8 mouse cellular contexts compared by ENCODE assay signal in the genomic region with DNA sequence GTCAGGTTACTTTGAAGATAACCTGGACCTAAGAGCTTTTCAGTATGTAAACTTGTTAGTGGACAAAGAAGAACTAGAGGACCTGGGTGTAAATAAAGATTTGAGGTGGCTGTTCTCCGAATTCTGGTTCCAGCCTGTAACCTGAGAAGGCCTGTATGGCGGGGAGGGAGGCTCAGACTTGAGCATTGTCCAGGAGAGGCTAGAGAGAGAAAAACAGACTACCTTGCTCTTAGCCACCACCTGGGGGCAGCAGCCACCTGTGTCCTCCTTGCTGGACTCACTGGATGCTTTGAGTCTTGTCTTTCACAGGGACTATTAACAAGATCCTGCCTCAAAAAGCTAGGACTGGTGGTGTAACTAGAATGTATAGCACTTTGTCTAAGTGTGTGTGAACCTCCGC. TPM values are rescaled to one million over a fixed set of nuclear protein-coding genes. Genes with fewer than 3 reads are reported as not detected.
DNase-seq lines count a peak whose midpoint lies in the region; ATAC-seq and TF ChIP-seq lines count a peak whose summit lies in the region.

No protein-coding gene starts in this region.

- no peak for TF ChIP-seq POLR2A in bone marrow, adult 2 months (IDR thresholded peaks at IDR 0.05; ENCODE audit: borderline replicate concordance, control insufficient read depth, low read depth, low read length)

- no peak overlapping the region for H3K4me2 ChIP-seq in neural tube, embryonic 11.5 days (ENCODE audit: low read depth)
- no peak overlapping the region for H3K4me2 ChIP-seq in forebrain, embryonic 16.5 days (ENCODE audit: low read length)
- H3K4me2 ChIP-seq in intestine, embryonic 15.5 days (replicated peaks), result no peak overlapping the region

- peak; percentile 69 for DNase-seq in neural tube, embryonic 11.5 days (ENCODE audit: low spot score)
- DNase-seq in neural tube, embryonic 10.5 days (ENCODE audit: extremely low spot score, low spot score), result no peak
- DNase-seq in lung, postnatal 10 days, result peak; percentile 65
- peak; percentile 87 for DNase-seq in splenic B cell, adult 2 months (ENCODE audit: low read depth, low spot score)
- DNase-seq in right cerebral cortex, postnatal 14 days, result no peak

- WGBS in neural tube, embryonic 11.5 days, result 50% methylated on average over 3 of the region's 3 CpGs
- 58% methylated on average over 3 of the region's 3 CpGs for WGBS in bone marrow, adult 2 months
- 43% methylated on average over 3 of the region's 3 CpGs for WGBS in forebrain, embryonic 16.5 days
- WGBS in intestine, embryonic 15.5 days, result 42% methylated on average over 3 of the region's 3 CpGs

- no peaks in the 10 kb centered on the region for H3K4me1 ChIP-seq in neural tube, embryonic 11.5 days (ENCODE audit: control insufficient read depth, insufficient read depth, low read length)
- peaks cover 3% of the 10 kb centered on the region; the same call in 1 of the 2 replicates for H3K4me1 ChIP-seq in bone marrow, adult 2 months (ENCODE audit: control insufficient read depth, insufficient read depth, low read length)
- peaks cover 7% of the 10 kb centered on the region for H3K4me1 ChIP-seq in forebrain, embryonic 16.5 days (replicated peaks; ENCODE audit: control insufficient read depth, insufficient read depth, low read length)
- peaks cover 7% of the 10 kb centered on the region for H3K4me1 ChIP-seq in intestine, embryonic 15.5 days (replicated peaks)

- no peak overlapping the region for H3K4me3 ChIP-seq in neural tube, embryonic 11.5 days (ENCODE audit: low read depth, low read length)
- no peak overlapping the region for H3K4me3 ChIP-seq in bone marrow, adult 2 months (replicated peaks; ENCODE audit: control insufficient read depth, low read depth, low read length)
- no peak overlapping the region for H3K4me3 ChIP-seq in forebrain, embryonic 16.5 days (replicated peaks; ENCODE audit: low read length)
- no peak overlapping the region for H3K4me3 ChIP-seq in intestine, embryonic 15.5 days (replicated peaks)

- no peak overlapping the region for H3K27ac ChIP-seq in neural tube, embryonic 11.5 days (ENCODE audit: low read depth, low read length)
- no peak overlapping the region for H3K27ac ChIP-seq in bone marrow, adult 2 months (ENCODE audit: control insufficient read depth, insufficient read depth, low read depth, low read length, poor library complexity)
- no peak overlapping the region for H3K27ac ChIP-seq in forebrain, embryonic 16.5 days (ENCODE audit: low read length)
- no peak overlapping the region for H3K27ac ChIP-seq in intestine, embryonic 15.5 days

- H3K27me3 ChIP-seq in neural tube, embryonic 11.5 days (ENCODE audit: control insufficient read depth, insufficient read depth, low read length), result no peaks in the 10 kb centered on the region
- no peaks in the 10 kb centered on the region for H3K27me3 ChIP-seq in forebrain, embryonic 16.5 days (replicated peaks; ENCODE audit: control insufficient read depth, insufficient read depth, low read length)
- no peaks in the 10 kb centered on the region for H3K27me3 ChIP-seq in intestine, embryonic 15.5 days (replicated peaks)
- H3K27me3 ChIP-seq in splenic B cell, adult 2 months (ENCODE audit: control insufficient read depth, insufficient read depth, low read length, poor library complexity, severe bottlenecking), result no peaks in the 10 kb centered on the region

- H3K36me3 ChIP-seq in neural tube, embryonic 11.5 days (ENCODE audit: control insufficient read depth, insufficient read depth, low read length), result peaks cover 32% of the 10 kb centered on the region
- H3K36me3 ChIP-seq in forebrain, embryonic 16.5 days (ENCODE audit: control insufficient read depth, insufficient read depth), result peaks cover 54% of the 10 kb centered on the region
- H3K36me3 ChIP-seq in intestine, embryonic 15.5 days, result peaks cover 50% of the 10 kb centered on the region
- peaks cover 24% of the 10 kb centered on the region; the same call in 1 of the 2 replicates for H3K36me3 ChIP-seq in splenic B cell, adult 2 months (ENCODE audit: control insufficient read depth, insufficient read depth, low read length, poor library complexity, severe bottlenecking)

- H3K9ac ChIP-seq in neural tube, embryonic 11.5 days (ENCODE audit: low read length), result no peak overlapping the region
- H3K9ac ChIP-seq in forebrain, embryonic 16.5 days (replicated peaks; ENCODE audit: low read depth, low read length), result no peak overlapping the region
- no peak overlapping the region for H3K9ac ChIP-seq in intestine, embryonic 15.5 days

- no peak; the same call in 1 of the 2 replicates for ATAC-seq in neural tube, embryonic 11.5 days (ENCODE audit: insufficient read depth, low FRiP score, low TSS enrichment)
- peak; percentile 41; the same call in 1 of the 2 replicates for ATAC-seq in forebrain, embryonic 16.5 days
- peak; percentile 61 for ATAC-seq in intestine, embryonic 15.5 days

- peak; percentile 90 for TF ChIP-seq CTCF in bone marrow, adult 2 months (IDR thresholded peaks at IDR 0.05; ENCODE audit: control insufficient read depth, insufficient read depth, low read length)

- no peaks in the 10 kb centered on the region for H3K9me3 ChIP-seq in neural tube, embryonic 11.5 days (ENCODE audit: control insufficient read depth, low read length)
- H3K9me3 ChIP-seq in forebrain, embryonic 16.5 days (ENCODE audit: control insufficient read depth, low read length), result no peaks in the 10 kb centered on the region
- H3K9me3 ChIP-seq in intestine, embryonic 15.5 days, result no peaks in the 10 kb centered on the region

RNA-seq across cellular contexts. Expression of gene Eef1g, which starts 9.7 kb away (rescaled TPM):
- 468 and 469 TPM in 2 replicates for polyA plus RNA-seq in neural tube, embryonic 11.5 days (2014; fragmentation: Nextera tagmentation; extraction: Ambion mirVana)
- 129 and 224 TPM in 2 replicates for polyA plus RNA-seq in bone marrow, adult 2 months (2011; ENCODE audit: insufficient read depth, insufficient read length, low replicate concordance, missing spikeins)
- 346 and 348 TPM in 2 replicates for polyA plus RNA-seq in forebrain, embryonic 16.5 days (2015; fragmentation: Nextera tagmentation; extraction: Ambion mirVana)
- 436 and 453 TPM in 2 replicates for polyA plus RNA-seq in intestine, embryonic 15.5 days (2015; fragmentation: Nextera tagmentation; extraction: Ambion mirVana)

RNA-seq across cellular contexts. Expression of gene Ahnak, which starts 12.5 kb away (rescaled TPM):
- 4.4 and 4.5 TPM in 2 replicates for polyA plus RNA-seq in neural tube, embryonic 11.5 days (2014; fragmentation: Nextera tagmentation; extraction: Ambion mirVana)
- polyA plus RNA-seq in bone marrow, adult 2 months (2011; ENCODE audit: insufficient read depth, insufficient read length, low replicate concordance, missing spikeins), result 17.4 and 40.1 TPM in 2 replicates
- polyA plus RNA-seq in forebrain, embryonic 16.5 days (2015; fragmentation: Nextera tagmentation; extraction: Ambion mirVana), result 2.2 and 3.4 TPM in 2 replicates
- 22.4 and 25.0 TPM in 2 replicates for polyA plus RNA-seq in intestine, embryonic 15.5 days (2015; fragmentation: Nextera tagmentation; extraction: Ambion mirVana)

RNA-seq across cellular contexts. Expression of gene Tut1, which starts 22.9 kb away (rescaled TPM):
- polyA plus RNA-seq in neural tube, embryonic 11.5 days (2014; fragmentation: Nextera tagmentation; extraction: Ambion mirVana), result 30.2 and 36.3 TPM in 2 replicates
- polyA plus RNA-seq in bone marrow, adult 2 months (2011; ENCODE audit: insufficient read depth, insufficient read length, low replicate concordance, missing spikeins), result 10.7 and 19.1 TPM in 2 replicates
- polyA plus RNA-seq in forebrain, embryonic 16.5 days (2015; fragmentation: Nextera tagmentation; extraction: Ambion mirVana), result 33.6 and 35.5 TPM in 2 replicates
- polyA plus RNA-seq in intestine, embryonic 15.5 days (2015; fragmentation: Nextera tagmentation; extraction: Ambion mirVana), result 29.7 and 30.4 TPM in 2 replicates

RNA-seq across cellular contexts. Expression of gene Mta2, which starts 34.9 kb away (rescaled TPM):
- polyA plus RNA-seq in neural tube, embryonic 11.5 days (2014; fragmentation: Nextera tagmentation; extraction: Ambion mirVana), result 55.6 and 57.5 TPM in 2 replicates
- polyA plus RNA-seq in bone marrow, adult 2 months (2011; ENCODE audit: insufficient read depth, insufficient read length, low replicate concordance, missing spikeins), result 67.4 and 91.6 TPM in 2 replicates
- polyA plus RNA-seq in forebrain, embryonic 16.5 days (2015; fragmentation: Nextera tagmentation; extraction: Ambion mirVana), result 175 and 186 TPM in 2 replicates
- polyA plus RNA-seq in intestine, embryonic 15.5 days (2015; fragmentation: Nextera tagmentation; extraction: Ambion mirVana), result 130 and 139 TPM in 2 replicates

RNA-seq across cellular contexts. Expression of gene Eml3, which starts 47.2 kb away (rescaled TPM):
- polyA plus RNA-seq in neural tube, embryonic 11.5 days (2014; fragmentation: Nextera tagmentation; extraction: Ambion mirVana), result 7.9 and 9.3 TPM in 2 replicates
- 31.1 and 54.7 TPM in 2 replicates for polyA plus RNA-seq in bone marrow, adult 2 months (2011; ENCODE audit: insufficient read depth, insufficient read length, low replicate concordance, missing spikeins)
- 9.7 and 10.5 TPM in 2 replicates for polyA plus RNA-seq in forebrain, embryonic 16.5 days (2015; fragmentation: Nextera tagmentation; extraction: Ambion mirVana)
- polyA plus RNA-seq in intestine, embryonic 15.5 days (2015; fragmentation: Nextera tagmentation; extraction: Ambion mirVana), result 24.2 and 28.4 TPM in 2 replicates

Comparison
In these comparisons a context has a peak if more than half of its experiments do, and no peak if none do; other contexts are left out.
1. DNase-seq: peak in neural tube, embryonic 11.5 days (single experiment), lung, postnatal 10 days (single experiment) and splenic B cell, adult 2 months (single experiment); none in neural tube, embryonic 10.5 days (single experiment) and right cerebral cortex, postnatal 14 days (single experiment).